Mouse (Mus musculus) embryonic facial prominence, embryonic 13.5 days (tissue): ENCODE data around the gene Polr3b. TPM values are rescaled to one million over a fixed set of nuclear protein-coding genes. Genes with fewer than 3 reads are reported as not detected.

Experiments used
- ATAC-seq: fragments of 200-750 bp; cut with Nextera tagmentation; 2 replicates; pipeline ENCODE4 v1.8.0; 2017; ENCODE audit warnings: low read depth; ENCODE audit not compliant: insufficient number of reproducible peaks, insufficient read depth, low FRiP score, low TSS enrichment
- H3K27ac ChIP-seq: fragments of 300-500 bp; sonication (generic); 2 replicates; pipeline ENCODE4 v1.5.1; 2015; ENCODE audit warnings: moderate library complexity, mild to moderate bottlenecking, inconsistent platforms
- H3K27me3 ChIP-seq: fragments of 300-500 bp; sonication (generic); 2 replicates; pipeline ENCODE4 v1.6.1; 2015; ENCODE audit warnings: mild to moderate bottlenecking, inconsistent platforms
- H3K36me3 ChIP-seq: fragments of 300-500 bp; sonication (generic); 2 replicates; pipeline ENCODE4 v1.6.1; 2015; ENCODE audit warnings: mild to moderate bottlenecking, inconsistent platforms
- H3K4me1 ChIP-seq: fragments of 300-500 bp; sonication (generic); 2 replicates; pipeline ENCODE4 v1.6.1; 2015; ENCODE audit warnings: inconsistent platforms
- H3K4me2 ChIP-seq: fragments of 300-500 bp; sonication (generic); 2 replicates; pipeline ENCODE4 v1.6.1; 2015; ENCODE audit warnings: moderate library complexity, mild to moderate bottlenecking, inconsistent platforms
- H3K4me3 ChIP-seq: fragments of 300-500 bp; sonication (generic); 2 replicates; pipeline ENCODE4 v1.5.1; 2015; ENCODE audit warnings: mild to moderate bottlenecking, inconsistent platforms
- H3K9ac ChIP-seq: fragments of 300-500 bp; sonication (generic); 2 replicates; pipeline ENCODE4 v1.6.1; 2015; ENCODE audit warnings: mild to moderate bottlenecking, inconsistent platforms
- H3K9me3 ChIP-seq: fragments of 300-500 bp; sonication (generic); 2 replicates; pipeline ENCODE4 v1.6.1; 2016; ENCODE audit warnings: inconsistent platforms
- WGBS: fragments of 180-500 bp; shearing (Covaris S2); methylation state at CpG from one replicate; pipeline ENCODE4 v1.1.7; 2015; ENCODE audit warnings: mixed read lengths; 5-methylcytosine and 5-hydroxymethylcytosine counted together
- polyA plus RNA-seq: library from polyadenylated mRNA; unstranded; fragments of >200 nt; fragmentation: Nextera tagmentation; extraction: Ambion mirVana; gene quantifications from 2 replicates; pipeline ENCODE4 v1.2.1, GENCODE M21; 2015

Polr3b gene
- polyA plus RNA-seq, 1 experiment from 2014 or later = 14.5 TPM

GRCm38 (mm10) chr10:84701110-84701509 lies 79.0 kb downstream of the Polr3b start:
- H3K4me1 ChIP-seq = no peaks in the 10 kb centered on the region
- no peak for ATAC-seq
- WGBS = 89% methylated on average over 8 of the region's 8 CpGs
- peaks cover 50% of the 10 kb centered on the region for H3K36me3 ChIP-seq
- no peak overlapping the region for H3K9ac ChIP-seq
- H3K4me2 ChIP-seq = no peak overlapping the region
- no peaks in the 10 kb centered on the region for H3K9me3 ChIP-seq
- H3K4me3 ChIP-seq = no peak overlapping the region
- no peaks in the 10 kb centered on the region for H3K27me3 ChIP-seq
- no peak overlapping the region for H3K27ac ChIP-seq

- Histone ChIP-seq H3K4me1 (peaks cover 1% of the 10 kb centered on the region; the same call in 1 of the 2 replicates), H3K4me2 (no peak overlapping the region), H3K27me3 (no peaks in the 10 kb centered on the region), H3K36me3 (peaks cover 50% of the 10 kb centered on the region), H3K4me3 (no peak overlapping the region), H3K9ac (no peak overlapping the region), H3K9me3 (no peaks in the 10 kb centered on the region), H3K27ac (no peak overlapping the region)
- 87% methylated on average over 1 of the region's 1 CpGs for WGBS
- no peak for ATAC-seq
These were observed 80.0 kb downstream of the Polr3b start for GRCm38 (mm10) chr10:84702115-84702514.

DNA sequence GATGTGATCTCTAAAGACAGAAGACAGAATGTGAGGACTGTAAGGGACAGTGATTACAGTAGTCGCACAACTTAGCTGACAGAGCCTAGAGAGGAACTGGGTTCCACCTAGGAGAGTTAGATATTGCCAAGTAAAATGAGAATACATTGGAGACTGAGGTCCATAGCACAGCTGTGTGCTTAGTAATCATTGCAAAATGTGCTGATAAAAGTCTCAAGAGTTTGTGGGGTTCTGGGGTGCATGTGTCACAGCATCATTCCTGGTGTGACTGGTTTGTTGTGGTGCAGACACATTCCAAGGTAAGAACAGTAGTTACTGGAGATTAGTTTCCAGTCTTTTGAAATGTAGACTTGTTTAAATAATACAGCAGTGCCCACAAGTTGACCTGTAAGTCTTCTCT lies 82.5 kb downstream of the Polr3b start:
- Histone ChIP-seq H3K4me2 (no peak overlapping the region), H3K9ac (no peak overlapping the region), H3K27me3 (peaks cover 5% of the 10 kb centered on the region), H3K36me3 (peaks cover 33% of the 10 kb centered on the region), H3K4me3 (no peak overlapping the region), H3K4me1 (peaks cover 4% of the 10 kb centered on the region; the same call in 1 of the 2 replicates), H3K9me3 (no peaks in the 10 kb centered on the region), H3K27ac (no peak overlapping the region)
- ATAC-seq = no peak
- WGBS = 83% methylated on average over 1 of the region's 1 CpGs

GRCm38 (mm10) chr10:84705234-84705633 lies 83.1 kb downstream of the Polr3b start:
- Histone ChIP-seq H3K36me3 (peaks cover 26% of the 10 kb centered on the region), H3K27me3 (peaks cover 5% of the 10 kb centered on the region), H3K9ac (no peak overlapping the region), H3K4me2 (no peak overlapping the region), H3K9me3 (no peaks in the 10 kb centered on the region), H3K4me3 (no peak overlapping the region), H3K27ac (no peak overlapping the region), H3K4me1 (peaks cover 4% of the 10 kb centered on the region; the same call in 1 of the 2 replicates)
- 81% methylated on average over 7 of the region's 7 CpGs for WGBS
- ATAC-seq = no peak

DNA sequence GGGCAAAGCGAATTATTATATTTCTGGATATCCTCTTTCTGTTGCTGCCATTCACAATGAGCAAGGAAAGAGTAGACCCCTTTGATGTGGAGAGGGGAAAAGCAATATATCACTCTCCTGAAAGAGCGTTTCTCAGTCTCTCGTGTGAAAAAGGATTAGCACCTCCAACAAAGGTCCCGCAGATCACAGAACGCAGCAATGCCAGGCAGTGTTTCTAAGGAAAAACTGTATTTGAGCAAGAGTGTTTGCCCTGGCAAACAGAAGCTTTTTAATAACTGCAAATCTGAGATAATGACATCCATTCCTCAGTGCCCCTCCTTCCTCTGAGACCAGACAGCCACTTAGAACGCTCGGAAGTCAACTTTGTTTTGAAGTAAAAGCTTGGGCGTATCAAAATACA lies 84.5 kb downstream of the Polr3b start:
- Histone ChIP-seq H3K4me1 (peaks cover 8% of the 10 kb centered on the region), H3K4me3 (no peak overlapping the region), H3K36me3 (peaks cover 21% of the 10 kb centered on the region), H3K27ac (no peak overlapping the region), H3K27me3 (peaks cover 5% of the 10 kb centered on the region), H3K4me2 (no peak overlapping the region), H3K9me3 (no peaks in the 10 kb centered on the region), H3K9ac (no peak overlapping the region)
- 38% methylated on average over 8 of the region's 8 CpGs for WGBS
- no peak for ATAC-seq

DNA sequence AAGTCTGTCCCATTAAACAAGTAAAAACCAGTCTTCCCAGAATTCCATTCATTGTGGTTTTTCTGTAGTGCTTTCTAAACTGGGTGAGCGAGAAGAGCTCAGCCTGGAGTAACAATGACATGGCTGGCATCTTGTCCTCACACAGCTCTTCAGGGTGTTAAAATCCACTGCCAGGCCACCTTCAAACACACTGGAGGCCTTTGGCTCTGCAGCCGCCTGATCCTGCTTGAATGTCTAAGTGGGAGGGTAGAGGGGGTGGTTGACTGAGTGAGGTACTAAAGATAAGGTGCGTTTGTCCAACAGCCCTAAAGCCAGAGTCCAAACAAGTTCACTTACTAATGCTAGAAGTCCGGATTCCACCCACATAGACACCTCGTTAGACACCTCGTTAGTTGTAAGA lies 85.1 kb downstream of the Polr3b start:
- 51% methylated on average over 6 of the region's 6 CpGs for WGBS

DNA sequence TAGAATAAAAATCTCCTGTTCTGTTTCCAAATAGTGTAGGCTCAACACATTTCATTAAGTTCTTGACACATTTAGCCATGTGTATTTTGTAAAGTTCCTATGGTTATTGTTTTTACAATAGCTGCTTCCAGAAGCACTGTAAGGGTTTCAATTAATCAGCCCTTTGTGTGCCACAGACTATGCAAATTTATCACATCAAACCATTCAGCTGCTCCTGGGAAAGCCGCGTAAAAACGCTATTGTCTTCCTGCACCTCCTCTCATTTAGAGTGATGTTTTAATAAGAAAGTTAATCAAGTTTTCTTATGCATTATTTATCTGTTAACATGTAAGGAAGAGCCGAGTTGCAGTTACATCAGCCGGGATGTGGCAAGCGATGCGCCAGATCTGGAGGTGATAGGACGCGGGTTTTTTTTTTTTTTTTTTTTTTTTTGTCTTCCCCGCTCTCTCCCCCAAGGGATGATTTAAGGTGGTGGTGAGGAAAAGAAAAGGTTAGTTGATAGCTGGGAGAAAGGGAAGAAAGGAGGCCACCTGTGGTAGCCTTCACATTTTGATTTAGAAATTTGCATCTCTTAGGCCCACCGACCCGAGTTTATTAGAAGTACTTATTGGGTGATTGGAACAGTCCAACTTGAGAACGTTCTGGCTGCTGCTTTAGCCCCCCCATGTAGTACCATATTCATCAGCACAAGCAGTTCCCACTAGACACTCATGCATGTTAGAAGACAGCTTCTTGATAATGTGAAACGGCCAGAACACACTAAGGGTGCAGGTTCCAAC lies 85.8 kb downstream of the Polr3b start:
- H3K9ac ChIP-seq = no peak overlapping the region
- no peak overlapping the region for H3K4me3 ChIP-seq
- peaks cover 19% of the 10 kb centered on the region for H3K4me1 ChIP-seq
- H3K27me3 ChIP-seq = peaks cover 5% of the 10 kb centered on the region
- WGBS = 52% methylated on average over 14 of the region's 14 CpGs
- H3K9me3 ChIP-seq = no peaks in the 10 kb centered on the region
- no peak overlapping the region for H3K4me2 ChIP-seq
- ATAC-seq = no peak
- H3K36me3 ChIP-seq = peaks cover 15% of the 10 kb centered on the region; the same call in 1 of the 2 replicates
- no peak overlapping the region for H3K27ac ChIP-seq

More for the DNA sequence above, 85.1 kb downstream of the Polr3b start:
- H3K9ac ChIP-seq = no peak overlapping the region
- no peak overlapping the region for H3K27ac ChIP-seq
- no peaks in the 10 kb centered on the region for H3K9me3 ChIP-seq
- peaks cover 5% of the 10 kb centered on the region for H3K27me3 ChIP-seq
- no peak overlapping the region for H3K4me2 ChIP-seq
- H3K4me1 ChIP-seq = peaks cover 12% of the 10 kb centered on the region
- H3K4me3 ChIP-seq = no peak overlapping the region
- peaks cover 18% of the 10 kb centered on the region; the same call in 1 of the 2 replicates for H3K36me3 ChIP-seq
- no peak for ATAC-seq

- Histone ChIP-seq H3K4me3 (no peak overlapping the region), H3K36me3 (peaks cover 18% of the 10 kb centered on the region), H3K4me1 (peaks cover 33% of the 10 kb centered on the region), H3K27ac (no peak overlapping the region), H3K27me3 (peaks cover 5% of the 10 kb centered on the region), H3K9me3 (no peaks in the 10 kb centered on the region), H3K4me2 (no peak overlapping the region), H3K9ac (no peak overlapping the region)
- WGBS = 34% methylated on average over 4 of the region's 4 CpGs
- ATAC-seq = no peak
These were observed 88.1 kb downstream of the Polr3b start for GRCm38 (mm10) chr10:84710192-84710591.

GRCm38 (mm10) chr10:84710827-84711226 lies 88.7 kb downstream of the Polr3b start:
- no peak overlapping the region for H3K9ac ChIP-seq
- H3K9me3 ChIP-seq = no peaks in the 10 kb centered on the region
- H3K4me2 ChIP-seq = no peak overlapping the region
- no peak for ATAC-seq
- H3K36me3 ChIP-seq = peaks cover 24% of the 10 kb centered on the region
- no peak overlapping the region for H3K4me3 ChIP-seq
- H3K27ac ChIP-seq = no peak overlapping the region
- H3K4me1 ChIP-seq = peaks cover 33% of the 10 kb centered on the region
- WGBS = 31% methylated on average over 4 of the region's 4 CpGs
- H3K27me3 ChIP-seq = peaks cover 5% of the 10 kb centered on the region

- Histone ChIP-seq H3K9me3 (no peaks in the 10 kb centered on the region), H3K36me3 (peaks cover 29% of the 10 kb centered on the region), H3K4me2 (no peak overlapping the region), H3K27ac (no peak overlapping the region; the same call in 1 of the 2 replicates), H3K4me1 (peaks cover 33% of the 10 kb centered on the region), H3K9ac (no peak overlapping the region), H3K4me3 (no peak overlapping the region), H3K27me3 (peaks cover 5% of the 10 kb centered on the region)
- ATAC-seq = no peak
- WGBS = 66% methylated on average over 8 of the region's 8 CpGs
These were observed 89.4 kb downstream of the Polr3b start for GRCm38 (mm10) chr10:84711479-84711878.

- WGBS = 62% methylated on average over 5 of the region's 5 CpGs
- H3K27ac ChIP-seq = no peak overlapping the region
- H3K9me3 ChIP-seq = no peaks in the 10 kb centered on the region
- peaks cover 5% of the 10 kb centered on the region for H3K27me3 ChIP-seq
- H3K36me3 ChIP-seq = peaks cover 33% of the 10 kb centered on the region
- H3K4me1 ChIP-seq = peaks cover 33% of the 10 kb centered on the region
- no peak overlapping the region for H3K4me3 ChIP-seq
- no peak overlapping the region for H3K9ac ChIP-seq
- no peak for ATAC-seq
- no peak overlapping the region for H3K4me2 ChIP-seq
These were observed 89.8 kb downstream of the Polr3b start for GRCm38 (mm10) chr10:84711940-84712339.

- WGBS = 76% methylated on average over 6 of the region's 6 CpGs
- peaks cover 33% of the 10 kb centered on the region for H3K36me3 ChIP-seq
These were observed 90.4 kb downstream of the Polr3b start for GRCm38 (mm10) chr10:84712532-84712931.

More at GRCm38 (mm10) chr10:84712532-84712931, 90.4 kb downstream of the Polr3b start:
- ATAC-seq = no peak
- no peak overlapping the region for H3K9ac ChIP-seq
- peaks cover 5% of the 10 kb centered on the region for H3K27me3 ChIP-seq
- H3K4me1 ChIP-seq = peaks cover 29% of the 10 kb centered on the region
- H3K4me2 ChIP-seq = no peak overlapping the region
- no peak overlapping the region for H3K4me3 ChIP-seq
- no peak overlapping the region for H3K27ac ChIP-seq
- no peaks in the 10 kb centered on the region for H3K9me3 ChIP-seq
